Mouse (Mus musculus) midbrain, embryonic 11.5 days (tissue): Measurements from ENCODE around the gene Dhx37. TPM values are rescaled to one million over a fixed set of nuclear protein-coding genes. Genes with fewer than 3 reads are reported as not detected.
"Not testable (repeated sequence)": the region's sequence is repeated elsewhere in the genome, so short reads cannot be mapped to it uniquely, and the experiment has no call there.

ENCODE experiments used
- ATAC-seq: fragments of 200-750 bp; cut with Nextera tagmentation; 2 replicates; pipeline ENCODE4 v1.8.0; 2017; ENCODE audit warnings: moderate TSS enrichment, moderate library complexity; ENCODE audit not compliant: low FRiP score
- DNase-seq: peaks from one replicate; pipeline ENCODE4 v3.0.0; 2015; ENCODE audit warnings: low spot score; ENCODE audit errors: missing footprints
- H3K27ac ChIP-seq: fragments of 300-500 bp; sonication (generic); 2 replicates; pipeline ENCODE4 v1.5.1; 2014; ENCODE audit warnings: low read depth, low read length
- H3K27me3 ChIP-seq: fragments of 300-500 bp; sonication (generic); 2 replicates; pipeline ENCODE4 v1.6.1; 2014; ENCODE audit warnings: mild to moderate bottlenecking, low read length, moderate library complexity, mixed read lengths; ENCODE audit not compliant: control insufficient read depth, insufficient read depth
- H3K36me3 ChIP-seq: fragments of 300-500 bp; sonication (generic); 2 replicates; pipeline ENCODE4 v1.6.1; 2014; ENCODE audit warnings: mild to moderate bottlenecking, low read length, moderate library complexity, mixed read lengths; ENCODE audit not compliant: control insufficient read depth, insufficient read depth
- H3K4me1 ChIP-seq: fragments of 300-500 bp; sonication (generic); 2 replicates; pipeline ENCODE4 v1.6.1; 2014; ENCODE audit warnings: low read length; ENCODE audit not compliant: control insufficient read depth, insufficient read depth
- H3K4me2 ChIP-seq: fragments of 300-500 bp; sonication (generic); 2 replicates; pipeline ENCODE4 v1.6.1; 2014; ENCODE audit warnings: mild to moderate bottlenecking, moderate library complexity
- H3K4me3 ChIP-seq: fragments of 300-500 bp; sonication (generic); 2 replicates; pipeline ENCODE4 v1.5.1; 2014; ENCODE audit warnings: low read depth, low read length
- H3K9ac ChIP-seq: fragments of 300-500 bp; sonication (generic); 2 replicates; pipeline ENCODE4 v1.6.1; 2014; ENCODE audit warnings: low read length
- H3K9me3 ChIP-seq: fragments of 300-500 bp; sonication (generic); 2 replicates; pipeline ENCODE4 v1.6.1; 2016; ENCODE audit warnings: low read length; ENCODE audit not compliant: control insufficient read depth
- whole genome bisulfite sequencing: fragments of 180-500 bp; shearing (Covaris S2); extraction: QIAGEN DNeasy Blood & Tissue Kit; methylation state at CpG from one replicate; pipeline ENCODE4 v1.1.7; 2014; 5-methylcytosine and 5-hydroxymethylcytosine counted together
- polyA plus RNA-seq: library from polyadenylated mRNA; unstranded; fragments of >200 nt; fragmentation: Nextera tagmentation; extraction: Ambion mirVana; gene quantifications from 2 replicates; pipeline ENCODE4 v1.2.1, GENCODE M21; 2014

Gene Dhx37
- polyA plus RNA-seq, 1 experiment from 2014 or later, result 9.2 TPM

- H3K4me3 ChIP-seq, result peak overlapping the region; percentile 59
- no peaks in the 10 kb centered on the region for H3K9me3 ChIP-seq
- ATAC-seq (no peak; the same call in 1 of the 2 replicates), DNase-seq (no peak)
- no peaks in the 10 kb centered on the region for H3K27me3 ChIP-seq
- 23% methylated on average over 27 of the region's 27 CpGs for WGBS
- H3K27ac ChIP-seq, result no peak overlapping the region
- H3K36me3 ChIP-seq, result no peaks in the 10 kb centered on the region
- peak overlapping the region; percentile 69 for H3K9ac ChIP-seq
- H3K4me1 ChIP-seq, result peaks cover 12% of the 10 kb centered on the region
- peak overlapping the region; percentile 78 for H3K4me2 ChIP-seq
These were observed 8.4 kb upstream of the Dhx37 start for GRCm38 (mm10) chr5:125442136-125442995.

DNA sequence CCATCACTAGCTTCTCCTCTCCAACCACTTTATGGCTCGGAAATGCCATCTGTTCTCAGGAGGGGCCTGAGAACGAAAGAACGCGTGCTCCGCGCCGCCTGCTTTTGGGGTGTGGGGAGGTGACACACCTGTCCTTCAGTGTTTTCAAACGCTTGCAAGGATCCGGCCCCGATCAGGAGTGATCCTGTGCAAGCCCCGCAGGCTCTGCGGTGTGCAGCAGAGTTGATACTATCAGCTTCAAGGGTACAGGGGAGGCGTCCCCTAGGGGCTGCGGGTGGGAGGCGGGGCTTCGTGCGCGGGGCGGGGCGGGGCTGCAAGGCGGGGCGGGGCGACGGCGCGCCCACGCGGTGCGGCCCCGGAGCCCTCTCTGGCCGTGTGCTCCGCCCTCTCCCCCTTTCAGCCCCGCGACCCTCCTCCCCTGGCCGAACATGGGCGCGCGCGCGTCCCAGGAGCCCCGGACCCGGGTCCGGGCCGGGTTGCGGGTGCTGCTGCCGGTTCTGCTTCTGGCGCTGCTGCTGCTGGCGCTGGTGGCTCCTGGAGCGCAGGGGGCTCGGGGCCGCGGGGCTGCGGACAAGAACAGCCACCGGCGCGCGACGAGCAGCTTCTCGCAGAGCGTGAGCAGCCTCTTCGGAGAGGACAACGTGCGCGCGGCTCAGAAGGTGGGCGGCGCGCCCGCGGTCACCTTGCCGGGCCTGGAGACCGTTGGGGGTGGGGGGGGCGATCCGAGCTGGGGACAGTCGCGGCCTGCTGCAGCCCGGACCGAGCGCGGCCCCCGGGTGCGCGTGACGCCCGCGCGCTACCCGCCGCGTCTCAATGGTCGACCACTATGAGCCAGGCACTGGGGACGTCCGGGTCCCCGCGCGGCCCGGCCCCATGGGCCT, 7.6 kb upstream of the Dhx37 start, which contains the start of gene Bri3bp:
Bri3bp (plus strand) TSS at position 335 of the 881 bp plus-strand sequence.
- H3K9me3 ChIP-seq, result no peaks in the 10 kb centered on the region
- H3K4me3 ChIP-seq, result peak within 1 kb of the TSS; percentile 59
- no peaks in the 10 kb centered on the region for H3K36me3 ChIP-seq
- under 1% methylated on average over 90 of the region's 97 CpGs for WGBS
- H3K9ac ChIP-seq, result peak within 1 kb of the TSS; percentile 69
- ATAC-seq, result peak; percentile 94
- no peaks in the 10 kb centered on the region for H3K27me3 ChIP-seq
- DNase-seq, result peak; percentile 98
- H3K27ac ChIP-seq, result peak within 1 kb of the TSS; percentile 17; the same call in 1 of the 2 replicates
- peak within 1 kb of the TSS; percentile 78 for H3K4me2 ChIP-seq
- H3K4me1 ChIP-seq, result peaks cover 12% of the 10 kb centered on the region

GRCm38 (mm10) chr5:125440583-125441233, 6.8 kb upstream of the Dhx37 start:
- Histone ChIP-seq H3K4me2 (peak overlapping the region; percentile 78), H3K9me3 (no peaks in the 10 kb centered on the region), H3K4me1 (peaks cover 12% of the 10 kb centered on the region), H3K27ac (no peak overlapping the region), H3K9ac (peak overlapping the region; percentile 69), H3K36me3 (no peaks in the 10 kb centered on the region), H3K4me3 (peak overlapping the region; percentile 59), H3K27me3 (no peaks in the 10 kb centered on the region)
- ATAC-seq, result no peak
- 7% methylated on average over 7 of the region's 7 CpGs for WGBS
- DNase-seq, result no peak

DNA sequence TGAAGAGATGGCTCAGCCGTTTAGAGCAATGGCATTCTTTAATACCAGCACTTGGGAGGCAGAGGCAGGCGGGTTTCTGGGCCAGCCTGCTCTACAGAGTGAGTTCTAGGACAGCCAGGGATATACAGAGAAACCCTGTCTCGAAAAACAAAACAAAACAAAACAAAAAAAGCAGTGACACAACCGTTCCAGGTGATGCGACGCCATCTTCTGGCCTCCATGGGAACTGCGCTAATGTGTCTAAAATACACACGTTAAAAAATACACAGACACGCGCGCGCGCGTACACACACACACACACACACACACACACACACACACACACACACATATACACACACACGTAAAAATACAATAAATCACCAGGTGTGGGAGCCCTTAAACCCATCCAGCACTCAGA, 426 bp upstream of the Dhx37 start:
- H3K9me3 ChIP-seq, H3K4me2 ChIP-seq, H3K36me3 ChIP-seq, DNase-seq, H3K27me3 ChIP-seq, H3K9ac ChIP-seq, ATAC-seq, H3K27ac ChIP-seq, H3K4me1 ChIP-seq: not testable (repeated sequence)
- peak overlapping the region; percentile 87; the same call in 1 of the 2 replicates for H3K4me3 ChIP-seq
- 49% methylated on average over 15 of the region's 15 CpGs for WGBS

GRCm38 (mm10) chr5:125432324-125432723, 1.6 kb downstream of the Dhx37 start:
- peaks cover 23% of the 10 kb centered on the region for H3K36me3 ChIP-seq
- not testable (repeated sequence) for H3K4me3 ChIP-seq, ATAC-seq, H3K9me3 ChIP-seq, H3K4me1 ChIP-seq, DNase-seq, H3K27ac ChIP-seq, H3K27me3 ChIP-seq, H3K4me2 ChIP-seq, H3K9ac ChIP-seq
- 96% methylated on average over 2 of the region's 2 CpGs for WGBS

DNA sequence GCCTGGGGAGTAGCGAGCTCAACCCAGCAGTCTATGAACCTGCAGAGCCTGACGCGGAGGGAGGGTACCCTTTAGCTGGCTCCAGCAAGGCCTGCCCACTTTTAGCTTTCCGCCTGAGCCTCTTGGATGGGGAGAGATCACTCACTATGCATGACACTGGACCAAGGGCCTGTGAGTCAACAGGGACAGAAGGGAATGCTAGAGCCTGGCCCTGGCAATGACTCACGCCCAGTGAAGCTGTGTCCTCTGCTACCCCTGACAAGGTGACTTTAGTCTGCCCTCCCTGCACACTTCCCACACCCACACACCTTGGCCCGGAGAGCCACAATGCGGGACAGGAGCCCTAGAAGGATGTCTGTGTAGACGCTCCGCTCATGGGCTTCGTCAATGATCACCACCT, 7.6 kb downstream of the Dhx37 start:
- ATAC-seq (no peak), DNase-seq (no peak)
- Histone ChIP-seq H3K9me3 (no peaks in the 10 kb centered on the region), H3K4me2 (no peak overlapping the region), H3K27ac (no peak overlapping the region), H3K27me3 (no peaks in the 10 kb centered on the region), H3K4me3 (no peak overlapping the region), H3K9ac (no peak overlapping the region), H3K36me3 (peaks cover 37% of the 10 kb centered on the region), H3K4me1 (no peaks in the 10 kb centered on the region)
- WGBS, result 95% methylated on average over 10 of the region's 10 CpGs

DNA sequence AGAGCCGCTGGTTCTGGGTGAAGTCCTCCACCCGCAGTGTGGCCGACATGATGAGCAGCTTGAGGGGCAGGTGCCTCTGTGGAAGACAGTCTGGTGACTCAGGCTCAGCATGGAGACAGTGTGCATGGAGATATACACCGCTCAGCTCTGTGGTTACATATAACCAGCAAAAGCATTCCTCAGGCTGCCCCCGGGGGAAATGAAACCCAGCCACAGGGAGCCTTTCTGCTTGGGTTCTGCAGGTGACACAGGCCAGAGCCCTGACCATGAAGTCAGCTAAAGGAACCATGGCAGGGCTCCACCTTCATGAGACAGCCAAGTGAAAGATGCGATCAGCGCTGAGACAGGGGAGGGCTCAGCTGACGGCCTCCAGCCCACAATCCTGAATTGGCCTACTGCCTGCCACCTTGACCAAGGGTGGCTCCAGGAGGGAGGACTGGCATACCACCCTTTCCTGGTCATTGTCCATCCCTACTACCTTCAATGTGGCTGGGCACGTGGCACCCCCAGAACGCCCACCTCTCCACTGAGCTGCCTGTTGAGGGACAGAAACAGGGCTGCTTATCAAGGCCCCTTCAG, 8.1 kb downstream of the Dhx37 start:
- Histone ChIP-seq H3K9ac (no peak overlapping the region), H3K4me1 (no peaks in the 10 kb centered on the region), H3K27me3 (no peaks in the 10 kb centered on the region), H3K36me3 (peaks cover 37% of the 10 kb centered on the region), H3K27ac (no peak overlapping the region), H3K4me2 (no peak overlapping the region), H3K4me3 (no peak overlapping the region), H3K9me3 (no peaks in the 10 kb centered on the region)
- DNase-seq, result no peak
- ATAC-seq, result no peak
- WGBS, result 97% methylated on average over 10 of the region's 10 CpGs

DNA sequence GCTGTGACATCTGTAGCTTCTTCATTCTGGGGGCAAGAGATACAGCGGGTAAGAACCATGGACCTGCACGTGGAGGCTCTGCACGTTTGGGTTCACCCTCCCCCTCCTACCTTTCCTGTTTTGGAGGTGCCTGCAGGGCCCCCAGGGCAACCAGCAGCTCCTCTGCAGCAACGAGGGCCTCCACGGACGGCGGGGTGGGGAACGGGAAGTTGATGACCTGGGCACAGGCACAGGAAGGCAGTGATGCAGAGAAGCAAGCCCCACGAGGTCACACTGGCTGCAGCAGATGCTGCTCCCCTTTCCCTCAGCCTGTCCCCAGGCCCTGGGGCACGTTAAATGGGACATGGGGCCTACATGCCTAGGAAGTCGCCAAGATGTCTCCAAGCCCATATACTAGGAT, 14.8 kb downstream of the Dhx37 start:
- ATAC-seq (no peak), DNase-seq (peak; percentile 66)
- Histone ChIP-seq H3K4me1 (no peaks in the 10 kb centered on the region), H3K27ac (no peak overlapping the region), H3K36me3 (peaks cover 37% of the 10 kb centered on the region), H3K9ac (no peak overlapping the region), H3K27me3 (no peaks in the 10 kb centered on the region), H3K9me3 (no peaks in the 10 kb centered on the region), H3K4me2 (no peak overlapping the region), H3K4me3 (no peak overlapping the region)
- 84% methylated on average over 11 of the region's 11 CpGs for WGBS
